Mouse (Mus musculus): ENCODE data around the gene Olfr657.

Olfr657 gene

DNA sequence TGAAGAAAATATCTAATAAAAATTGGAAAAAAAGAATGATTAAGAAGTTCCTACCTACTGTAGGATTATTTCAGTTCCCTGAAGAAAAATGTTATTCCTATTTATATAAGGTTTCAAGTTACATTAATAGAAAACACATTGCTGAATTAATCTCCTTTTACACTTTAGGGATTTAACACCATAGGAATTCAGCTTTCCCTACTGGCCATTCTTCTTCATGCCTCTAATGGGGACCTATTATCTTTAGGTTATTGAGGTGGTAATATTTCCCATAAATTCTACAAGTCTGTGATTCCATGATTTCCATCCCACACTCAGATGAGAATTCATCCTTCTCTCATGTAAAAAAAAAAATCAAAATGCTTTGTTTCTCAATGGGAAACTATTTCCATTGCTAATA lies at the start of gene Olfr657:
Gene Olfr657 (plus strand): TSS at position 301 of the 400 bp plus-strand sequence.
- DNase-seq = no peak

DNA sequence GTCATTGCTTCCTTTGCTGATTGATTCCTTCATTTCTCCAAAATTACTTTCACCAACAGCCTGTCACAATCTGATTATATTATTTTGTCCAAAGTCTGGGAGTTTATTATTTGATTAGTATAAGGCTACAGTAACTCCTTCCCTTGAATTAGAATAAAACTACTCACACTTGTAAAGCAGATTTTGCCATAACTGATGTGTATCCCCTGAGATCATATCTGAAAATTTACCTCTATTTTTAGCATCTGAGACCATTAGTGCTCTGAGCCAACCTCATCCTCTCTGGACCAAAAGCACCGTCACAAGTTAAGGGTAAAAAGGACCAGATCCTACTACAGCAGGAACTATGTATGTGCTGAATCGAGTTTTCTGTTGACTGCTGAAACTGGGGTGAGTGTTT lies 47.6 kb upstream of the Olfr657 start, which contains the start of gene Olfr653:
Gene Olfr653 (plus strand): TSS at position 301 of the 400 bp plus-strand sequence.
- no peak for DNase-seq

DNA sequence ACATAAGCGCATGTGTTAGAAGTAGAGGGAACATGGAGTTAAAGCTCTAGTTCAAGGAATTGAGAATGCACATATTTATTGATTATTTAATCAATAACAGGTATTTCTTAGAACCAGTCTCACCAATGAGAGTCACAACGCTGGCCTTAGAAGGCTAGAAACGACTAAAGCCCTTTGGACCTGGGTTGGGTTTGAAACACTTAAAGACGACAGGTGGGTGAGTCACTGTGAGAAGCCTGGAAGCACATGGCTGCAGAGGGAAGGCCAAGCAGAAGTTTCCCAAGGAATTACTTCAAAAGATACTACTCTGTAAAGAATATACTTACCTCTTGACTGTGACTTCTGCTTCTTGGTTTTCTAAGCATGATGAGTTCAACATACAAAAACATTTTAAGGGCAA lies 43.7 kb upstream of the Olfr657 start:
- DNase-seq = no peak

DNA sequence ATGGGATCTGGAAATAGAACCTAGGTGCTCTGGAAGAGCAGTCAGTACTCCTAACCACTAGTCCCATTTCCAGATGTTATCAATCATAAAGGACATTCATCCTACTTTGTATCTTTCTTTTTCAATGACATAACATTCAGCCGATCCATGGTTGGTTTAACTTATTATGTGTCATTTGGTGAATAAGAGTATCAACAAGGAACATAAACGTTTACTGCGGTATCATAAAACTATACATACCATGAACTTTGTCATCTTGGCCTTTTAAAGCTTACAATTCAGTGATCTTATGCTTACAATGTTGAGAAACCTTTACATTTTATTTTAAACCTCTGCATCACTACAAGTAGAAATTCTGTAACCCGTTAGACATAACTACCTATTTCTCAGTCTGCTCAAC lies 43.2 kb upstream of the Olfr657 start:
- no peak for DNase-seq

DNA sequence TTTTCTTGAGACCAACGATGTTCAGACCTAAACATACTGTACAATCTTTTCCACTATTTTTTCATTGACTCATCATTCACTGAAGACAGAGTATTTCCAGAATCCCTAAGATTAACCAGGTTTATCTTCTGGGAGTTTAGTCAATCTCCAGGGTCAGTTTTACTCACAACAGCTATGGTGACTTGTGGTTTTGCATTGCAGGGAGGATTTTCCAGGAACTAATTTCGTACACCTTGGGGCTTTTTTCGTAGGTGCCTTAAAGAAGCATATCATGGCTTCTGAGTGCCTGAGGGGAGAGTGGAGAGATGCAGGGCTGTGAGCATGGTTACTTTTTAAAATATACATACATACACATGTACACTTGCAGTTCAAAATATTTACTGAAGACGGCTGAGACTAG lies 37.9 kb upstream of the Olfr657 start, which contains the start of gene Olfr654:
Gene Olfr654 (plus strand): TSS at position 301 of the 400 bp plus-strand sequence.
- DNase-seq = no peak

DNA sequence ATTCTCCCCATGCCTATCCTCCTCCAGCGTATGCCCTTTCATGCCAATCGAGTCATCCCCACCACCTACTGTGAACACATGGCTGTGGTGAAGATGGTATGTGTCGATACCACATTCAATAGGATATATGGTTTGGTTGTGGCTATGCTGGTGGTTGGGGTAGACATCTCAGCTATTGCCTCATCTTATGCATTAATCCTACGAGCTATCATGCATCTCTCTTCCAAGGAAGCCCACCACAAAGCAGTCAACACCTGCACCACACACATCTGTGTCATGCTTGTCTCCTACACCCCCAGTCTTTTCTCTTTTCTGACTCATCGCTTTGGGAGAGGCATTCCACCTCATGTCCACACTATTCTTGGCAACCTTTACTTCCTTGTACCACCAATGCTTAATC lies 36.3 kb upstream of the Olfr657 start:
- DNase-seq = no peak

DNA sequence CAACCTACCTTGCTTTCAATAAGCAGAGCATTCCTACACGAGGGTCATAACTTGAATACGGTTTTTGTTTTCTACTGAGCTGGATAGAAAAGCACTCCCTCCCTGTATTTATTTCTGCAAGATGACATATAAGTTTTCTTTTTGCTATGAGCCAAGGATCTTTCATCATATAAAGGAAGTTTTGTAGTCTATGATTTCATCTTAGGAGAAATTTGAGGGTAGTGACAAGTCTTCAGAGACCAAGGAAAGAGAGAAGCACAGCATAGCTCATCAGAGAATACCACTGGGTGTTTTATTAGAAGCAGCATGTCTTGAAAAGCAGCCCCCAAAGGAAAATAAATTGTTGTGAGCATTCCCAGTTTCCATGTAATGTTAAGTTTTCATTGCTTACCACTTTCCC lies 22.9 kb upstream of the Olfr657 start, which contains the start of gene Olfr655:
Gene Olfr655 (minus strand): TSS at position 101 of the 400 bp plus-strand sequence.
- no peak for DNase-seq

DNA sequence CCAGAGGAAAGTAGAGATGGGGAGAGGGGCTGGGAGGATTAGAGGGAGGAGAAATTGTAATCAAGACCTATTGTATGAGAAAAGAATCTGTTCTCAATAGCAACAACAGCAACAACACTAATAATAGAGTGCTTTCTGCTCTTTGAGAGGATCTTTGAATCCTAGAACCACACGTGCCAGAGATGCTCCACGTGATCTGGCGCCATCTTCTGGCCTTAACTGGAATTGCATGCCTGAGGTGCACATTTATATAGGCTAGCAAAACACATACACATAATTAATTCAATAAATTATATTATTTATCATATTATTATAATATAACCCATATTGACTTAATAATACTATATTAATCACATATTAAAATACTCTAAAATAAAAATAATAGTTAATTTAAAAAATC lies 21.4 kb upstream of the Olfr657 start:
- DNase-seq = peak; percentile 81

DNA sequence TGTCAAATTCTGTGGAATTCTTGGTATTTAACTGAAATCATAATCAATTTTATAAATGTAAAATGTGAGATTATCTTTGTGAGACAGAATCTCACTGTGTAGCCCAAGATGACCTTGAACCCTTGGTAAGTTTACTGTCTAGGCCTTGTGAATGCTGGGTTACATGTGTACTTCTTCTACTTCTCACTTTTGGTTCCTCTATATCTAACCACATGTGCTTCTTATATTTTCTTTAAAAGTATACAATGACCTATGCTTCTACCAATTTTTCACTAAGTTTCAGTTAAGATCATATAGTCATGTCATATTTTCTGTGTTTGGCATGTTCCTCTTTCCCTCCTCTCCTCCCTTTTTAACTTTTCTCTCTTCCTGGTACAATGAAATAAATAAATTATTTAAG lies 19.9 kb upstream of the Olfr657 start:
- DNase-seq = no peak

DNA sequence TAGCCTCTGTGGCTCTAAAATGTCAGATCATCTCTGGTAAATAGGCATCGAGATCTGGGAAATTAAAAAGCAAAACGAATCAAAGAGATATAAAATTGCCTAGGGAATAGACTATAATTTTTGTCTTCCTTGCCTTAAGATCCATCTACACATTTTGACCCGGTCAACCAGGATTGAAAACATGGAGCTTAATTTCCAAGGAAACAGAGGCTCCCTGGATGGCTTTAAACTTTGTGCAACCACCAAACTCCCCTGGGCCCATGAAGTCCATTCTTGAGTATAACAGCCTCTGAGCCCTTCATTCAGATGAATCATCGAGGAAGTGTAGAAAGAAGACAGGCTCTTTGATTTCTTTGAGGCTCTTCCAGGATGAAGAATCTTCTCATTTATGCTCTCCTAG lies 10.9 kb upstream of the Olfr657 start, which contains the start of gene Olfr656:
Gene Olfr656 (plus strand): TSS at position 301 of the 400 bp plus-strand sequence.
- DNase-seq = no peak

DNA sequence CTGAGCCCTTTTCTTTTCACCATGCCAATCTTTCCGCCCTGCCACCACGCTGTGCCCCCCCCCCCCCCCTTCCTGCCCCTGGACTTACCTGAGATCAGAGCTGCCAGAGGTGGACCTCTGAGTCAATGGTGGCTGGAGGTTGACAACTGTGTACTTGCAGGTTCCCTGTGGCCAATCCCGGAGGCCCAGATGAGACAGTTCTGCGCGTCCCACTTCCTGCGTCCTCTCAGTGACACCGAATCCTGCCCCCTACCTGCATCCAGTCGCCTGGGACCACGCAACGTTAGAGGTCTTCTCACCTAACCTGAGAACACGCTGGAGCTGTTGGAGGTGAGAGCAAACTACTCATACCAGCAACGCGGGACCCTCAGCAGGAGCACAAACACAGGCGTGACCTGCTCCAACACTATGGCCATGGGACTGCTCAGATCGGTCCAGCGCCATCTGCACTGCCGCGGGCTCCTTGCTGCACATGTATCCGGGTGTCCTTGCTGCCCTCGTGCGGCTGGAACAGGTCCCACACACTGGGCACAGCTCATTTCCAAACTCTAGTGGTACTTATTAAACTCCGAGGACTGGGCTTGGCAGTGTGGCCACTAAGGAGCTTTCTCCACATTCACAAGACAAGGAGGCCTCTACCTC lies 22.4 kb downstream of the Olfr657 start, which contains the start of gene Olfr658:
Gene Olfr658 (minus strand): TSS at position 465 of the 642 bp plus-strand sequence.
- peak; percentile 43 to 52 for DNase-seq

DNA sequence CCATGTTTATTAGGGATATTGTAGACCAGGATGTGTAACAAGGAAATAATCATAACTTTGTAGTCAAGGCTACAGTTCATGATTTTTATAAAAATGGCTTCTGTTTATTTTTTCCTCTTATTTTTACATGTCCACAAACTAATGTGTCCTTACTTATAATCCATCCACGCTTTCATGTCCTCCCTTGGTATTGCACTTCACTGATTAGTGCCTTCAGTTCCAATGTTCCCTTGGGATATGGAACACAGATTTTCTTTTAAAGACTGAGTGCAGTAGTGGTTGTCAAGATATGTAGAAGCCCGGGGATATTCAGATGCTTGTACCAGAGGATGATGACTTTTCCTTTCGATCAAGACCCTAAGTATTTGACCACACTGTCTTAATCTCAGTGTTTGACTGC lies 41.9 kb downstream of the Olfr657 start, which contains the start of gene Olfr659:
Gene Olfr659 (plus strand): TSS at position 301 of the 400 bp plus-strand sequence.
- no peak for DNase-seq

DNA sequence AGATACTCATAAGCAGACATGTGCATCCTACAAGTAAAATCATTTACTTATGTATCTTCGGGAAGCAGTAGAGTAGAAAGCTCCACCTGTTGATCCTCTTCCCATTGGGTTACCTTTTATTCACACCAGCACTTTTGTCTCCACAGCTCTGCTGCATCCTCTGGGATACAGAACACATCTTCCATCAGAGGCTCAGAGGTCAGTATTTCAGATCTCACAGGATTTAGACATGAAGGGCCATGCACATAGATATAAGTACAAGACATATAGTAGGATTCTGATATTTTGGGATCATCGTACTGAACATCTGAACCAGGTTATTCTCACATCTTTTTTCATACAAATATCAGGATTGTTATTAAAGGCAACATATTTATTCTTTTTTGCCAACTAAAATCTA lies 61.6 kb downstream of the Olfr657 start, which contains the start of gene Olfr661:
Gene Olfr661 (plus strand): TSS at position 301 of the 400 bp plus-strand sequence.
- no peak for DNase-seq

All from B cell, adult 2 months (primary cell).